Mouse (Mus musculus) lung, postnatal 25 days (tissue): Measurements from ENCODE around the gene Enox1.

Experiments used
- DNase-seq: peaks from one replicate; pipeline ENCODE4 v3.0.0; 2022; ENCODE audit warnings: low spot score

Enox1 gene

GRCm38 (mm10) chr14:77621473-77622264 lies 465.1 kb downstream of the Enox1 start:
- no peak for DNase-seq

GRCm38 (mm10) chr14:77626557-77627507 lies 470.3 kb downstream of the Enox1 start:
- DNase-seq = no peak

- DNase-seq = no peak
Measured at GRCm38 (mm10) chr14:77632466-77633171, 476.1 kb downstream of the Enox1 start.

- no peak for DNase-seq
Measured at GRCm38 (mm10) chr14:77633172-77633542, 476.6 kb downstream of the Enox1 start.

GRCm38 (mm10) chr14:77636931-77637330 lies 480.4 kb downstream of the Enox1 start:
- no peak for DNase-seq

GRCm38 (mm10) chr14:77638148-77638547 lies 481.6 kb downstream of the Enox1 start:
- DNase-seq = no peak

GRCm38 (mm10) chr14:77638616-77639015 lies 482.1 kb downstream of the Enox1 start:
- no peak for DNase-seq

GRCm38 (mm10) chr14:77639586-77639985 lies 483.0 kb downstream of the Enox1 start:
- DNase-seq = no peak

- DNase-seq = no peak
Measured at GRCm38 (mm10) chr14:77642314-77642713, 485.8 kb downstream of the Enox1 start.

- no peak for DNase-seq
Measured at GRCm38 (mm10) chr14:77646196-77646595, 489.6 kb downstream of the Enox1 start.

- DNase-seq = no peak
Measured at GRCm38 (mm10) chr14:77647017-77647416, 490.5 kb downstream of the Enox1 start.

- DNase-seq = no peak
Measured at GRCm38 (mm10) chr14:77648305-77648704, 491.7 kb downstream of the Enox1 start.

- no peak for DNase-seq
Measured at GRCm38 (mm10) chr14:77658739-77659138, 502.2 kb downstream of the Enox1 start.

- no peak for DNase-seq
Measured at GRCm38 (mm10) chr14:77662273-77662672, 505.7 kb downstream of the Enox1 start.

- no peak for DNase-seq
Measured at GRCm38 (mm10) chr14:77662994-77663393, 506.4 kb downstream of the Enox1 start.

- no peak for DNase-seq
Measured at GRCm38 (mm10) chr14:77668096-77668495, 511.5 kb downstream of the Enox1 start.

- DNase-seq = no peak
Measured at GRCm38 (mm10) chr14:77669494-77669893, 512.9 kb downstream of the Enox1 start.

GRCm38 (mm10) chr14:77670945-77671344 lies 514.4 kb downstream of the Enox1 start:
- no peak for DNase-seq

- DNase-seq = no peak
Measured at GRCm38 (mm10) chr14:77671961-77672360, 515.4 kb downstream of the Enox1 start.

GRCm38 (mm10) chr14:77673138-77673537 lies 516.6 kb downstream of the Enox1 start:
- no peak for DNase-seq

- no peak for DNase-seq
Measured at GRCm38 (mm10) chr14:77677951-77678350, 521.4 kb downstream of the Enox1 start.

- no peak for DNase-seq
Measured at GRCm38 (mm10) chr14:77679877-77680276, 523.3 kb downstream of the Enox1 start.
